Mouse (Mus musculus): ENCODE measurements around the gene Acbd6. TPM values are rescaled to one million over a fixed set of nuclear protein-coding genes. Genes with fewer than 3 reads are reported as not detected.

Acbd6 gene
- polyA plus RNA-seq, 1 experiment: 84.2 TPM

GRCm38 (mm10) chr1:155675570-155675969 lies 117.7 kb downstream of the Acbd6 start:
- Histone ChIP-seq H3K4me1 (ENCODE audit: control insufficient read depth, insufficient read depth, low read length) (peaks cover 3% of the 10 kb centered on the region; the same call in 1 of the 2 replicates), H3K27ac (ENCODE audit: insufficient read depth, low read length) (no peak overlapping the region), H3K4me3 (ENCODE audit: insufficient read depth, low read length) (no peak overlapping the region)
- no peak for TF ChIP-seq CTCF (IDR thresholded peaks at IDR 0.05; ENCODE audit: extremely low read depth, insufficient read depth, low read length)
- TF ChIP-seq POLR2A (IDR thresholded peaks at IDR 0.05; ENCODE audit: extremely low read depth, insufficient read depth, low read length): no peak

- TF ChIP-seq POLR2A (IDR thresholded peaks at IDR 0.05; ENCODE audit: extremely low read depth, insufficient read depth, low read length) (no peak), CTCF (IDR thresholded peaks at IDR 0.05; ENCODE audit: extremely low read depth, insufficient read depth, low read length) (no peak)
- H3K4me3 ChIP-seq (ENCODE audit: insufficient read depth, low read length): no peak overlapping the region
- no peak overlapping the region for H3K27ac ChIP-seq (ENCODE audit: insufficient read depth, low read length)
- no peaks in the 10 kb centered on the region for H3K4me1 ChIP-seq (ENCODE audit: control insufficient read depth, insufficient read depth, low read length)
These were observed 123.3 kb downstream of the Acbd6 start for GRCm38 (mm10) chr1:155681116-155681799.

GRCm38 (mm10) chr1:155686816-155687215 lies 128.9 kb downstream of the Acbd6 start:
- Histone ChIP-seq H3K4me3 (ENCODE audit: insufficient read depth, low read length) (no peak overlapping the region), H3K4me1 (ENCODE audit: control insufficient read depth, insufficient read depth, low read length) (no peaks in the 10 kb centered on the region), H3K27ac (ENCODE audit: insufficient read depth, low read length) (no peak overlapping the region)
- TF ChIP-seq POLR2A (IDR thresholded peaks at IDR 0.05; ENCODE audit: extremely low read depth, insufficient read depth, low read length) (no peak), CTCF (IDR thresholded peaks at IDR 0.05; ENCODE audit: extremely low read depth, insufficient read depth, low read length) (no peak)

GRCm38 (mm10) chr1:155689141-155689540 lies 131.2 kb downstream of the Acbd6 start:
- TF ChIP-seq CTCF (IDR thresholded peaks at IDR 0.05; ENCODE audit: extremely low read depth, insufficient read depth, low read length): no peak
- no peak for TF ChIP-seq POLR2A (IDR thresholded peaks at IDR 0.05; ENCODE audit: extremely low read depth, insufficient read depth, low read length)
- Histone ChIP-seq H3K4me1 (ENCODE audit: control insufficient read depth, insufficient read depth, low read length) (no peaks in the 10 kb centered on the region), H3K27ac (ENCODE audit: insufficient read depth, low read length) (no peak overlapping the region), H3K4me3 (ENCODE audit: insufficient read depth, low read length) (no peak overlapping the region)

GRCm38 (mm10) chr1:155689558-155689957 lies 131.6 kb downstream of the Acbd6 start:
- no peak for TF ChIP-seq CTCF (IDR thresholded peaks at IDR 0.05; ENCODE audit: extremely low read depth, insufficient read depth, low read length)
- TF ChIP-seq POLR2A (IDR thresholded peaks at IDR 0.05; ENCODE audit: extremely low read depth, insufficient read depth, low read length): no peak
- no peak overlapping the region for H3K4me3 ChIP-seq (ENCODE audit: insufficient read depth, low read length)
- no peak overlapping the region for H3K27ac ChIP-seq (ENCODE audit: insufficient read depth, low read length)
- no peaks in the 10 kb centered on the region for H3K4me1 ChIP-seq (ENCODE audit: control insufficient read depth, insufficient read depth, low read length)

- TF ChIP-seq CTCF (IDR thresholded peaks at IDR 0.05; ENCODE audit: extremely low read depth, insufficient read depth, low read length): no peak
- no peak for TF ChIP-seq POLR2A (IDR thresholded peaks at IDR 0.05; ENCODE audit: extremely low read depth, insufficient read depth, low read length)
- H3K4me1 ChIP-seq (ENCODE audit: control insufficient read depth, insufficient read depth, low read length): no peaks in the 10 kb centered on the region
- H3K4me3 ChIP-seq (ENCODE audit: insufficient read depth, low read length): no peak overlapping the region
These were observed 134.3 kb downstream of the Acbd6 start for GRCm38 (mm10) chr1:155692230-155692629.

GRCm38 (mm10) chr1:155693026-155693425 lies 135.1 kb downstream of the Acbd6 start:
- Histone ChIP-seq H3K4me1 (ENCODE audit: control insufficient read depth, insufficient read depth, low read length) (no peaks in the 10 kb centered on the region), H3K27ac (ENCODE audit: insufficient read depth, low read length) (no peak overlapping the region), H3K4me3 (ENCODE audit: insufficient read depth, low read length) (no peak overlapping the region)
- TF ChIP-seq POLR2A (IDR thresholded peaks at IDR 0.05; ENCODE audit: extremely low read depth, insufficient read depth, low read length) (no peak), CTCF (IDR thresholded peaks at IDR 0.05; ENCODE audit: extremely low read depth, insufficient read depth, low read length) (no peak)

More at GRCm38 (mm10) chr1:155692230-155692629, 134.3 kb downstream of the Acbd6 start:
- no peak overlapping the region for H3K27ac ChIP-seq (ENCODE audit: insufficient read depth, low read length)

GRCm38 (mm10) chr1:155693443-155693842 lies 135.5 kb downstream of the Acbd6 start:
- 0 out of 2 replicates have a peak, but pooled peaks cover 1% of the 10 kb centered on the region for H3K4me1 ChIP-seq (ENCODE audit: control insufficient read depth, insufficient read depth, low read length)
- no peak for TF ChIP-seq POLR2A (IDR thresholded peaks at IDR 0.05; ENCODE audit: extremely low read depth, insufficient read depth, low read length)
- TF ChIP-seq CTCF (IDR thresholded peaks at IDR 0.05; ENCODE audit: extremely low read depth, insufficient read depth, low read length): no peak
- H3K4me3 ChIP-seq (ENCODE audit: insufficient read depth, low read length): no peak overlapping the region
- H3K27ac ChIP-seq (ENCODE audit: insufficient read depth, low read length): no peak overlapping the region

GRCm38 (mm10) chr1:155698373-155699159 lies 140.6 kb downstream of the Acbd6 start:
- 0 out of 2 replicates have a peak, but pooled peaks cover 3% of the 10 kb centered on the region for H3K4me1 ChIP-seq (ENCODE audit: control insufficient read depth, insufficient read depth, low read length)
- no peak for TF ChIP-seq CTCF (IDR thresholded peaks at IDR 0.05; ENCODE audit: extremely low read depth, insufficient read depth, low read length)
- TF ChIP-seq POLR2A (IDR thresholded peaks at IDR 0.05; ENCODE audit: extremely low read depth, insufficient read depth, low read length): no peak
- no peak overlapping the region for H3K27ac ChIP-seq (ENCODE audit: insufficient read depth, low read length)
- no peak overlapping the region for H3K4me3 ChIP-seq (ENCODE audit: insufficient read depth, low read length)
